Mouse (Mus musculus): ENCODE data around the gene Ccdc60.
"Not testable (repeated sequence)": the region's sequence is repeated elsewhere in the genome, so short reads cannot be mapped to it uniquely, and the experiment has no call there.

Gene Ccdc60

GRCm38 (mm10) chr5:116288849-116289570, at the start of gene Ccdc60:
Gene Ccdc60 (minus strand): TSS chr5:116288985.
- in situ Hi-C loops (cut with MboI; ENCODE audit: unreplicated experiment in 2 of 2), result no loop called here

- in situ Hi-C loops (cut with MboI; ENCODE audit: unreplicated experiment in 2 of 2), result no loop called here
These were observed 47.4 kb upstream of the Ccdc60 start for GRCm38 (mm10) chr5:116336191-116336590.

- in situ Hi-C loops (cut with MboI; ENCODE audit: unreplicated experiment in 2 of 2), result no loop called here
These were observed 40.1 kb upstream of the Ccdc60 start for GRCm38 (mm10) chr5:116328911-116329310.

DNA sequence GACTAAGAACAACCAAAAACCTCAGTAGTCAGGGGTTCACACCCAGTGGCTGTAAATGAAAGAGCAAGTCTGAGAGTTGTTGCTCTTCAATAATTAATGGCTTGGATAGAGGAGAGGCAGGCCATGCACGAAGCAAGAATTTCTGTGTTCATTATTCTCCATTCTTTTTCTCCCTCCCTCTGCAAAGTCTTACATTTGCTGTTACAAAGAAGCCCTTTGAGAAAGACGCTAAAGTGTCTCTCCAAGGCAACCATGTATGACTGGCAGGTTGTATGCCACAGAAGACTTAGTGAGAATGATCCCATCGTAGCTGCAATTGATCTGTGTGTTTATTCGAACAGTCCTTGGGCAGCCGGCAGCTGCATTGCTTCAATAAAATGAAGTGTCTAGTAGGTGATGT, 34.6 kb upstream of the Ccdc60 start:
- in situ Hi-C loops (cut with MboI; ENCODE audit: unreplicated experiment in 2 of 2), result no loop called here

DNA sequence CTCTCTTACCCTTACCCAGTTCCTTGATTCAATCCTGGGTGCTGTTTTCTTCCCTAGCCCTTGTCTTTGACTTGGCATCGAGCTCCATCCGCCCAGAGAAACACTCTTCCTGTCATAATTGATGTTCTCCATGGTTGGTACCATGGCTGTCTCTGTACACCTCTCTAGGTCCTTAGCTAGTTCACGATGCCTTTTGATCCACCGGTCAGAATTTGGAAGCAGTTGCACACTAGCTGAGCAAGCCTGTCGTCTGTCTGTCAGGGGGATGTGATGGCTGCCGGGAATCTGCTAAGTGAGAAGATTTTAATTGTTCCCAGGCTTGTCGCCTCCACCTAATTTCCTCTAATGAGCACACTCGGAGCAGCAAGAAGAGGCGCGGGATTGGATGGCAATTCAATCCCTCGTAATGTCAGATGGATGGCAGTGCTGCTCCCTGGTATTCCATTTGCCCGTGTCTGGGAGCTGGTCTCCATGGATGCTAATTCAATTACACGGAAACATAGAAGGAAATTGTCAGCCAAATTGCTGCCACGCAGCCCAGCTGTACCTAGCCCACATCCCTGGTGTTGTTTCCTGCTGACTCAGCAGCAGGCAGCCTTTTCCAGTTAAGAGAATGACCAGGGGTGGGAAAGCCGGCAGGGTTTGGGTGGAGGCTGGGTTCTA, 33.7 kb upstream of the Ccdc60 start:
- in situ Hi-C loops (cut with MboI; ENCODE audit: unreplicated experiment in 2 of 2), result no loop called here

DNA sequence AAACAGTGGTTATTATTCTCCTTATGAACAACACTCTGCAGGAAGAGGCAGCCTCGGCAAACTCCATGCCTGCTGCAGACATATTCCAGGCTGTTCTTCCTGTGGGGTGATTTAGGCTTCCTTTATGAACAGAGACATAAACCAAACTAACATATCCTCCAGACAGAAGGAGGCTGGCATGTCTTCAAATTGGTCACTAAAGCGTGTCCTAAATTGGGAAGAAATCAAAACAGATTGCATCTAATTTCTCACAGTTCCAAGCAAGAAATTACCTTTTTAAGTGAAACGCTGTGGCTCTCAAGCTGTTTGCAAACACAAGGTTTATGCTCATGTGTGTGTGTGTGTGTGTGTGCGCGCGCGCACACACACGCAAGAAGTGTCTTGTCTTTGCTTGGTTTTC, 24.9 kb upstream of the Ccdc60 start:
- in situ Hi-C loops (cut with MboI; ENCODE audit: unreplicated experiment in 2 of 2), result no loop called here

DNA sequence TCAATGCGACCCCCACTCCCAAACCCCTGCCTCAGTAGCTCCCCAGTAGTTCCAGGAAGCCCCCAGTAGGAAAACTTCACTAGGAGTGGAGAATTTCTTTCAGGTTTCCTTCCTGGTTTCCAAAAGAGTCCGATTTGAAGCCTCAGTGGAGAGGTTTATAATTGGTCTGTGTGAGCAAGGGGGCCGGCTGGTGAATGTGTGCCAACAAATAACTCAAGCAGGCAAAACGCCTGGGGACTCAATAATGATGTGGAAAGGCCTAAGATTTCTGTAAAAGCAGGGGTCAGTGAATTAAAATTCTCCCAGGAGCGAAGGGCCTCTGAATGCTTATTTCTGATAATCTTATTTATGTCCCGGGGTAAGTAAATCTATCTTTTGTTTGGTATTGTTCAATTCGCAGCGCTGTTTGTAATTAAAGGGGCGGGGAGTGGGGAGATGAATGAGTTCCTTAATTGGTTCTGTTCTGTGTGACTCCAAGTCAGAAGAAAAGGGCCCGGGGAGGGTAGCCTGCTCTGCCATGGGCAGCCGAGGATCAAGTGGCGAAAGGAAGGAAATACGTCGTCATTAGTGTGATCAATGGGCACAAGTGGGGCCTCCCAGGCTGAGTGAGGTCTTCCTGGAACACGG, 23.4 kb upstream of the Ccdc60 start:
- in situ Hi-C loops (cut with MboI; ENCODE audit: unreplicated experiment in 2 of 2), result no loop called here

- in situ Hi-C loops (cut with MboI; ENCODE audit: unreplicated experiment in 2 of 2), result no loop called here
These were observed 22.9 kb upstream of the Ccdc60 start for GRCm38 (mm10) chr5:116311636-116312035.

GRCm38 (mm10) chr5:116309383-116309801, 20.6 kb upstream of the Ccdc60 start:
- in situ Hi-C loops (cut with MboI; ENCODE audit: unreplicated experiment in 2 of 2), result no loop called here

DNA sequence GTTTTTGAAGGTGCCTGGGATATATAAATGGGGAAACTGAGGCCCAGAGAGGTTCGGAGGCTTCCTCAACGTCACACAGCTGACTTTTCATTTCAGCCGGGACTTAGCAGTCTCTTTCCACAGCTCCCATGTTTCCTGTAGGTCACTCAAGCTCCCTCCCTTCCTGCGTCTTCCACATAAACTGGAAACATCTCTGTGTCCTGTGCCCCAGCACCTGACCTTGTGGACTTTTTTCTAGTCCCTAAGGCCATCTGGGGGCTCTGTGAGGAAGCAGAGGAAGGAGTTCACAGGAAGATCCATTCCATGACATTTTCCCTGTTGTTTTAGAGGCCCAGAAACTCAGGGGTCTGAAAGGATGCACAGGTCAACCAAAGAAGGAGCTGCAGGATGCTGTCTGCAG, 16.8 kb upstream of the Ccdc60 start:
- in situ Hi-C loops (cut with MboI; ENCODE audit: unreplicated experiment in 2 of 2), result no loop called here

GRCm38 (mm10) chr5:116305146-116305545, 16.4 kb upstream of the Ccdc60 start:
- in situ Hi-C loops (cut with MboI; ENCODE audit: unreplicated experiment in 2 of 2), result not testable (repeated sequence)

- in situ Hi-C loops (cut with MboI; ENCODE audit: unreplicated experiment in 2 of 2), result no loop called here
These were observed 12.2 kb upstream of the Ccdc60 start for GRCm38 (mm10) chr5:116300984-116301383.

DNA sequence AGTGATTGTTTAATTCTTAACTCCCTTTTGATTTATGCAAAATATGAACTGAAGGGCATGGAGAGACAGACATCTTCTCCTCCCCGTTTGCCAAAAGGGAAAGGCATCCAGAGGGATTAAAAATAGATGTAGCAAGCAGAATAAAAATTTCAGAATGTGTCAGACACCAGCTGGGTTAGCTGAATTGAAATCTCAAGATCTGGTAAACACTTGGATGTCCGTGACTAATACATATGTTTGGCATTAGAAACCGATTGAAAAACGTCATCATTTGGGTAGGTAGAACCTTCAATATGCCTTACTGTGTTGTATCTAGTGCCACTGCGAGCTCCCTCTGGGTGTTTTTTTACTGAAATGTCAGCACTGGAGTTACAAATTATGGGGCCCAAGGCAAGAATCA, 4.7 kb upstream of the Ccdc60 start:
- in situ Hi-C loops (cut with MboI; ENCODE audit: unreplicated experiment in 2 of 2), result no loop called here

- in situ Hi-C loops (cut with MboI; ENCODE audit: unreplicated experiment in 2 of 2), result no loop called here
These were observed 1.8 kb upstream of the Ccdc60 start for GRCm38 (mm10) chr5:116290584-116290983.

DNA sequence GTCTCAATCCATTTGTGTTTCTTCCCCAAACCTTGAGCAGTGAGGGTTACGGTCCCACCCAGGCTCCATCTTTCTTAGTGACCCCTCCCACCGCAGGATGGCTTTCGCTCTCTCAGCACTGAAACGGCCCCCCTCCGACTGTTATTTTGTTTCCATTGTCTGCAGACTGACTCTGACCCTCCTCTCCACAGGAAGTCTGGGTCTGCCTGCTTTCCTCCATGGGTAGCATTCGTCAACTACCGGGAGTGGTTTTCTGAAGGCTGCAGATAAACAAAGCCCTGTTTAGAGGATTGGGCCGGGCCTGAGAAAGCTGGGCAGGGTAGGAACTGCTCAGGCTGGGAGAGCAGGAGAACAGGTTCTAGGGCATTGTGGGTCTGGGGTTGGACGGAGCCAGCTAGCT, 1.1 kb upstream of the Ccdc60 start:
- in situ Hi-C loops (cut with MboI; ENCODE audit: unreplicated experiment in 2 of 2), result no loop called here

GRCm38 (mm10) chr5:116288183-116288582, 602 bp downstream of the Ccdc60 start:
- in situ Hi-C loops (cut with MboI; ENCODE audit: unreplicated experiment in 2 of 2), result no loop called here

- in situ Hi-C loops (cut with MboI; ENCODE audit: unreplicated experiment in 2 of 2), result no loop called here
These were observed 3.1 kb downstream of the Ccdc60 start for GRCm38 (mm10) chr5:116285532-116286176.

GRCm38 (mm10) chr5:116280518-116280917, 8.3 kb downstream of the Ccdc60 start:
- in situ Hi-C loops (cut with MboI; ENCODE audit: unreplicated experiment in 2 of 2), result no loop called here

DNA sequence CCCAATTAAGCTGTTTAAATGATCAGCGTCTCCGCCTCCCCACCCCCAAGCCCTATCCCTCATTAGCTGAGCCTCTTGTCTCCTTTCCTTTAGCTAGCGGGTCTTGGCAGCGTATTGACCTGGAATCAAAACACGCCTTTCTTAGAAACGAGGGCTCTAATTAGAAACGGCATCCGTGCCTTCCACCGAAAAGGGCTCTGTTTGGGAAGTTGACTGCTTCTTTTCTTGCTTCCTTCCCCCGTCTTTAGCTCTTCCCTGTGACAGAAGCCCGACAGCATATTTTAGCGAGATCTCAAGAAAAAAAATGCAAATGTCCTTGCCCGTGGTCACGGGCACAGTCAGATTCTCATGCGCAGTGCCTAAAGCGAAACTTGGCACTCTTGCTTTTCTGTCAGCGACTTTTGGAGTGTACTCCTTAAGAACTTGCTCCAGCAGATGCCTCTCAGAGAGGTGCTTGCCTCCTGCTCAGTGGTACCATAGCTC, 10.3 kb downstream of the Ccdc60 start:
- in situ Hi-C loops (cut with MboI; ENCODE audit: unreplicated experiment in 2 of 2), result no loop called here

DNA sequence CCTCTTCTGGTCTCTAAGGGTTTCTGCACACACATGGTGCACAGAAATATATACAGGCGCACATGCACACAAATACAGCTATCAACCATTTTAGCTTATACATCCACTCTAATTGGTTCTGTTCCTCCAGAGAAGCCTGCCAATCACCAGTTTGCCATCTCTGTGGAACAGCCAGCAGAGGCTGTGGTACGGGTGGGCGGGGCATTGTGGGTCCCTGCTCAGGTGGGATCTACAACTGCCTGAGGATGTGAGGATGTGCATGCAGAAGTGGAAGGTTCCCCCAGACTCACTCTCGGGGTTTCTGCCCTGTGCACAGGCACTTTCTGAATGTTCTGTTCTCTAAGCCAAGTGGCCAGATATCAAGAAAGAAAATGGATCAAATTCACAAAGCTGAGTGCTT, 10.8 kb downstream of the Ccdc60 start:
- in situ Hi-C loops (cut with MboI; ENCODE audit: unreplicated experiment in 2 of 2), result no loop called here

DNA sequence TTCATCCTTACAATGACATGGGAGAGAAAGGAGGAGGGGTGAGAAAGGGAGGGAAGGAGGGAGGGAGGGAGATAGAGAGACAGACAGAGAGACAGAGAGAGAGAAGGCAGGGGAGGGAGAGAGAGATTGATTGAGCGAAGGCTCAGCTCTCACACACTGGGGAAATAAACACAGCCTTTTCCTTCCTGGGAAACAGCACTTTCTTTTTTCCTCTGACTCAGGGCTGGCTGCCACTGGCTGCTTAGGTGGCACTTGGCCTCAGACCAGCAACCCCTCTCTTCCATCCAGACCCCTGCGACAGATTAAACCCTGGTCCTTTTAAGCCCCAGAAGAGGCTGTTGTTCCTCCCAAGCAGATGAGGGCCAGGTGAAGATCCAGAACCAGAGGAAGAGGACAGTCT, 14.0 kb downstream of the Ccdc60 start:
- in situ Hi-C loops (cut with MboI; ENCODE audit: unreplicated experiment in 2 of 2), result no loop called here

Measured in v-Abl transformed pro-B cells (cell line).